Mouse (Mus musculus) embryonic fibroblast, embryonic 13.5 days (primary cell): ENCODE measurements at regions not wholly inside any gene's neighbourhood (a gene's known extent, or its start where the extent isn't known, plus 50 kb on each side); places are given as distances from the start of the nearest gene placed in this dataset.

Source experiments
- CTCF ChIP-seq: IDR thresholded peaks from 2 replicates; pipeline ENCODE4 v1.5.1; 2011; ENCODE audit warnings: mild to moderate bottlenecking, control low read depth, low read length, moderate library complexity, borderline replicate concordance; ENCODE audit not compliant: insufficient read depth
- POLR2A ChIP-seq: IDR thresholded peaks from 2 replicates; pipeline ENCODE4 v1.6.1; 2011; ENCODE audit warnings: low read depth, mild to moderate bottlenecking, control low read depth, low read length, moderate library complexity

GRCm38 (mm10) chr2:75481863-75482262, 177.2 kb upstream of the Hnrnpa3 start:
- no peak for TF ChIP-seq POLR2A
- no peak for TF ChIP-seq CTCF
